Mouse (Mus musculus) G1E (cell line): ENCODE measurements at regions not wholly inside any gene's neighbourhood (a gene's known extent, or its start where the extent isn't known, plus 50 kb on each side); places are given as distances from the start of the nearest gene placed in this dataset.

ENCODE experiments used
- CTCF ChIP-seq: IDR thresholded peaks from 2 replicates; pipeline ENCODE4 v1.5.1; 2012; ENCODE audit warnings: low read depth, low read length, inconsistent platforms, mixed read lengths
- POLR2AphosphoS5 ChIP-seq: IDR thresholded peaks from 2 replicates; pipeline ENCODE4 v1.6.1; 2012; ENCODE audit warnings: low read depth, low read length, inconsistent platforms; ENCODE audit not compliant: insufficient replicate concordance
- TAL1 ChIP-seq: conservative IDR thresholded peaks from 2 replicates; pipeline ENCODE4 v1.6.1; 2012; ENCODE audit warnings: low read depth, low read length, inconsistent platforms, mixed read lengths

- TF ChIP-seq CTCF (no peak), TAL1 (no peak), POLR2AphosphoS5 (no peak)
These were observed 229.7 kb downstream of the Opa1 start for GRCm38 (mm10) chr16:29808851-29809250.
